Mouse (Mus musculus): ENCODE measurements at regions not wholly inside any gene's neighbourhood (a gene's known extent, or its start where the extent isn't known, plus 50 kb on each side); places are given as distances from the start of the nearest gene placed in this dataset.

DNA sequence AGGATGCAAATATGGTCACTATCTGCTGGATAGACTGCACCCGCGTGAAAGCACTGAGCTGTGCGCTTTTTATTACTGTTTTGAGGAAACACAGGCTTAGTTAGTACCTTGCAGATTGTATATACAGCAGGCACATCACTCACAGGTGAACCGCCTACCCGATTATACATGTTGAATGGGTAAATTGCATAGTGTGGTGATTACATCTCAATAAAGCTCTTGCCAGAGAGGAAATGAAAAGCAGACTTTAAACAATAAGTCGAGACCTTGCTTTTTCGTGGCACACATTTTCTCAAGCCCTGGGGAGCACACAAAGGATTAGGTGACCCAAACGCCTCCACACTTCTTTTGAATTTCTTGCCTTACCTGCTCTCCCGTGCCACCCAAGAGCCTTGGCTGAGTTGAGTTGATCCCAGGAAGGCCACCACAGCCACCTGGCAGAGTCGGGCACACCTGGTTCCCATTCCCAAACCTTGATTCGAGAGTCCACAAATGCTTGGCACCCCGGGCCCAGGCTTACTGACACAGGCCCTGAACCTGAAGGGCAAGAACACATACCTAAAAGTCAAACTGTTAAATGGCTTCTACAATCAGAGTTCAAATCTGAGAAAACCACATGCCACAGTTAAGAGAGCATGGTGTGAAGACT lies 175.4 kb upstream of the Dapk1 start:
- no peak for ATAC-seq (replicated peaks; ENCODE audit: extremely low read depth, insufficient read depth, low FRiP score)
- WGBS, result 88% methylated on average over 12 of the region's 12 CpGs

DNA sequence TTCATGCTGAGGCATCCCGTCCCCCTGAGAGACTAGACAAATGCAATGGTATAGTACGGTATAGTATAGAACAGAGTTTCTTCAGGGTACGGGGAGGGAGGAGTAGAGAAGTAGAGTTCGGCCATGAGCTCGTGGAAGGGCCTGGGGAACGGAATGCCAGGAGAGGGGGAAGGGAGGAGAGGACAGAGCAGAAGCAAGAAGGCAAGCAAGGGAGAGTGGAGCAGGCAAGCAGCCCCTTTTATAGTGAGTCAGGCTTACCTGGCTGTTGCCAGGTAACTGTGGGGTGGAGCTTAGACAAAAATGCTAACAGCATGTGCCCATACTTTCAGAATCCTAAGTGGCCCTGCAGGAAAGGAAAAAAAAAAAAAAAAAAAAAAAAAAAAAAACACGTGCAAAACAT lies 174.7 kb upstream of the Dapk1 start:
- Histone ChIP-seq H3K4me2 (ENCODE audit: low read depth, low read length) (no peak overlapping the region), H3K36me3 (ENCODE audit: control insufficient read depth, insufficient read depth) (no peaks in the 10 kb centered on the region), H3K9me3 (replicated peaks; ENCODE audit: control insufficient read depth, low read length) (no peaks in the 10 kb centered on the region), H3K9ac (ENCODE audit: low read length) (no peak overlapping the region), H3K4me3 (ENCODE audit: low read length) (no peak overlapping the region), H3K27ac (ENCODE audit: low read length) (no peak overlapping the region), H3K4me1 (ENCODE audit: control insufficient read depth, insufficient read depth, low read length) (peaks cover 3% of the 10 kb centered on the region), H3K27me3 (ENCODE audit: control insufficient read depth, insufficient read depth, low read length) (no peaks in the 10 kb centered on the region)
- no peak for ATAC-seq (replicated peaks; ENCODE audit: extremely low read depth, insufficient read depth, low FRiP score)
- 52% methylated on average over 7 of the region's 7 CpGs for WGBS

More for the DNA sequence above, 175.4 kb upstream of the Dapk1 start:
- Histone ChIP-seq H3K27ac (ENCODE audit: low read length) (no peak overlapping the region), H3K4me1 (ENCODE audit: control insufficient read depth, insufficient read depth, low read length) (peaks cover 4% of the 10 kb centered on the region), H3K4me3 (ENCODE audit: low read length) (no peak overlapping the region), H3K9me3 (replicated peaks; ENCODE audit: control insufficient read depth, low read length) (no peaks in the 10 kb centered on the region), H3K27me3 (ENCODE audit: control insufficient read depth, insufficient read depth, low read length) (no peaks in the 10 kb centered on the region), H3K9ac (ENCODE audit: low read length) (no peak overlapping the region), H3K4me2 (ENCODE audit: low read depth, low read length) (no peak overlapping the region), H3K36me3 (ENCODE audit: control insufficient read depth, insufficient read depth) (no peaks in the 10 kb centered on the region)

DNA sequence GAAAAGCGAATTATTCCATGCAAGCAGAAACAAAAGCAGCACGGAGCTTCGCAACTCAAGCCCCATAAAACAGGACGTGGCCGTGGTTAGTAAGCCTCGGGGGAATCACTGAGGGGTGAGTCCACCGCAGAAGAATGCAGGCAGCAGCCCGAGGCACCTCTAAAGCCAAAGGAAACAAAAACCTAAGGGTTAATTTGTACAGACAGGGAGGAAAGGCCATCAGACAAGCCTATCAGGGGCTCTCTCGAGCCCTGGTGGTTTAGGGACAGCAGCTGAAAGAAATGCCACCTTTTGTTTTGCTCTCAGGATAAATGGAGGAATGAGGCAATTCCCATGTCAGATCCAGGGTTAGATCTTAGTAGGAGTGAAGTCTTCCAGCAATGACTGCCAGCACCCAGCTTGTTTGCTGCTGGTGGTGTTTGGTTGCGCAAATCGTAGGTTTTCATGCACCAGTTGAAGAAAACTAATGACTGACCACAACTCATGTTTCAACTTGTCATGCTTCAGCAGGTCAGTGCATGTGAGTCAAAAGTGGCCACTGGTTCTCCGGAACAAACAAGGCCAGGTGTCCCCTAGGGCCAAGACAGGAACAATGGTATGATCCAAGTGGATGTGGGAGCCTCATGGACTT lies 173.9 kb upstream of the Dapk1 start:
- Histone ChIP-seq H3K4me1 (ENCODE audit: control insufficient read depth, insufficient read depth, low read length) (peaks cover 3% of the 10 kb centered on the region), H3K4me3 (ENCODE audit: low read length) (no peak overlapping the region), H3K4me2 (ENCODE audit: low read depth, low read length) (peak overlapping the region; percentile 30; the same call in 1 of the 2 replicates), H3K27me3 (ENCODE audit: control insufficient read depth, insufficient read depth, low read length) (no peaks in the 10 kb centered on the region), H3K9me3 (replicated peaks; ENCODE audit: control insufficient read depth, low read length) (no peaks in the 10 kb centered on the region), H3K9ac (ENCODE audit: low read length) (no peak overlapping the region), H3K27ac (ENCODE audit: low read length) (no peak overlapping the region), H3K36me3 (ENCODE audit: control insufficient read depth, insufficient read depth) (no peaks in the 10 kb centered on the region)
- ATAC-seq (replicated peaks; ENCODE audit: extremely low read depth, insufficient read depth, low FRiP score), result no peak
- WGBS, result 36% methylated on average over 12 of the region's 12 CpGs

DNA sequence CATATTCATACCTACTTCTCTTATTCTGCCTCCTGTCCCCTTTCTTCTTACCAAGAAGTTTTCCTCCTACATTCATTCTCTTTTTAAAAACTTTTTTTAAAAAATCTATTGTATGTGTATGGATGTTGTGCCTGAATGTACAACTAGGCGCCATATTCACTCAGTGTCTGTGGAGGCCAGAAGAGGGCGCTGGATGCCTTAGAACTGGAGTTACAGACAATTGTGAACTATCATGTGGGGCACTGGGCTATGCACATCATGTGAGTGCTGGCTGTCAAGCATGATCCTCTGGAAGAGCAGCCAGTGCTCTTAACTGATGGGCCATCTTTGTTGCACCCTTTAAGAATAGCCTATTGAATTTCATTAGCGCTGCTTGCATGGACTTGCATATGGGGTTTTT lies 172.6 kb upstream of the Dapk1 start:
- Histone ChIP-seq H3K9me3 (replicated peaks; ENCODE audit: control insufficient read depth, low read length) (0 out of 2 replicates have a peak, but pooled peaks cover 2% of the 10 kb centered on the region), H3K4me1 (ENCODE audit: control insufficient read depth, insufficient read depth, low read length) (peaks cover 3% of the 10 kb centered on the region), H3K9ac (ENCODE audit: low read length) (no peak overlapping the region), H3K4me3 (ENCODE audit: low read length) (no peak overlapping the region), H3K36me3 (ENCODE audit: control insufficient read depth, insufficient read depth) (no peaks in the 10 kb centered on the region), H3K27me3 (ENCODE audit: control insufficient read depth, insufficient read depth, low read length) (no peaks in the 10 kb centered on the region), H3K27ac (ENCODE audit: low read length) (no peak overlapping the region), H3K4me2 (ENCODE audit: low read depth, low read length) (no peak overlapping the region)
- 71% methylated on average over 3 of the region's 3 CpGs for WGBS
- ATAC-seq (replicated peaks; ENCODE audit: extremely low read depth, insufficient read depth, low FRiP score), result no peak

DNA sequence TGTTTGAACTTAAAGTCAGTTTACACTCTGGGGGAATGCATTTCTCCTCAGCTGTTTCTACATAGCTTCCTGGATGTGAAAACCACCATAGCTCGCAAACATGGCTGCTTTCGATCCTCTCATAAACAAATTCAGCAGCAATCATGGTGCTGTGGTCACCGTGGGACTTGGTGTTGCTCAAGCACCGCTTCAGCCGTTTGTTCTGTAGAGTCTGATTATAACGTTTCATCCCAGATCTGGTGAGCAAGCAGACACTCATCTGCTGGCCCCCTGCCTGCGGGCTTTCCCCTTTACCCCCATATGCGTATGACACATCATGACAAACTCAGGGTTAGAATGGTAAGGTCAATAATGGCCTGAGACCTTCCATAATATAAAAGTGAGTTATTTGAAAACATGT lies 170.3 kb upstream of the Dapk1 start:
- WGBS, result 82% methylated on average over 8 of the region's 8 CpGs
- no peak overlapping the region for H3K4me2 ChIP-seq (ENCODE audit: low read depth, low read length)
- no peak overlapping the region for H3K9ac ChIP-seq (ENCODE audit: low read length)
- H3K27ac ChIP-seq (ENCODE audit: low read length), result no peak overlapping the region
- no peak for ATAC-seq (replicated peaks; ENCODE audit: extremely low read depth, insufficient read depth, low FRiP score)
- H3K36me3 ChIP-seq (ENCODE audit: control insufficient read depth, insufficient read depth), result no peaks in the 10 kb centered on the region
- H3K4me1 ChIP-seq (ENCODE audit: control insufficient read depth, insufficient read depth, low read length), result peaks cover 3% of the 10 kb centered on the region
- H3K27me3 ChIP-seq (ENCODE audit: control insufficient read depth, insufficient read depth, low read length), result no peaks in the 10 kb centered on the region
- 0 out of 2 replicates have a peak, but pooled peaks cover 2% of the 10 kb centered on the region for H3K9me3 ChIP-seq (replicated peaks; ENCODE audit: control insufficient read depth, low read length)
- no peak overlapping the region for H3K4me3 ChIP-seq (ENCODE audit: low read length)

DNA sequence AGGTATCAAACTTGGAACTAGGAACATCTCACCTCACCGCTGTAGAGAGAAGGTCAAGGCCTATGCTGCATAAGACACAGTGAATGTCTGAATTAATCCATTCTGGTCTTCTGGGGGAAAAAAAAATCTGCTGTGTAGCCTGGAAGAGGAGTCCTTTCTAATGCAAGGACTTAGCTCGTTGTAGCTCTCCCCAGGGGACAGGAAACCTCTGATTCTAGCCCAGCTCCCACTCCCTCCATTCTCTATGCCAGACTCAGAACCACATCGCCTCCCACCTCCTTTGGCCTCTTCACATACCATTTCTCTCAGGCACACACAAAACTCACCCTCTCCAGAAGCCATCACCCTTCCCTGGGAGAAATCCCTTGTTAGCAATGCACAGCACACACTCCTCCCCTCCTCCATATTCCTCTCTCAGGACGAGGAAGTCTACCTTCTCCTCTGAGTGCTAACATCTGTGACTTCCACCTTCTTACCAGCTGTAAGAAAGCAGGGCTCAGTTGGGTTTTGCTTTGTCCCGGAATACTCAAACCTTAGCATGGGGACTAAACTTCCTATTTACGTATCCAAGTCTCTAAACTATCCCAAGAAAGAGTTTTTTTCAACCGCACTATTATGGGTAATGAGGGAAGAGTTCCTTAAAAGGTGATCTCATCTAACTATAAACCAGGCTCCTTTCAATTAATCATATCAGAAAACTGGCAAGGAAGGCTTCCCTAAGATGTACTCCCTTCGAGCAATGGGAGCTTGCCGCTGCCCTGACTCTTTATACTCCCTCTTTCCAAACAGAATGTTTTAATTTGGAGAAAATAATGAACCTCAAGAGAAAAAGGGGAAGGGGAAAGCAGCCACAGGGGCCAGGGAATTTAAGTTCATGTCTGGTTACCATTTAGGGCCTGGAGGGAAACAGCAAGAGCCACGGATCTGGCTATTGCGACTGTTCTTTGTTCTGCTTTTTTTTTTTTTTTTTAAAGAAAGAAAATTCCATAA lies 167.2 kb upstream of the Dapk1 start:
- ATAC-seq (replicated peaks; ENCODE audit: extremely low read depth, insufficient read depth, low FRiP score), result no peak
- Histone ChIP-seq H3K9me3 (replicated peaks; ENCODE audit: control insufficient read depth, low read length) (0 out of 2 replicates have a peak, but pooled peaks cover 2% of the 10 kb centered on the region), H3K9ac (ENCODE audit: low read length) (no peak overlapping the region), H3K27ac (ENCODE audit: low read length) (peak overlapping the region; percentile 29; the same call in 1 of the 2 replicates), H3K36me3 (ENCODE audit: control insufficient read depth, insufficient read depth) (no peaks in the 10 kb centered on the region), H3K4me1 (ENCODE audit: control insufficient read depth, insufficient read depth, low read length) (no peaks in the 10 kb centered on the region), H3K4me2 (ENCODE audit: low read depth, low read length) (no peak overlapping the region), H3K4me3 (ENCODE audit: low read length) (no peak overlapping the region), H3K27me3 (ENCODE audit: control insufficient read depth, insufficient read depth, low read length) (no peaks in the 10 kb centered on the region)
- WGBS, result 63% methylated on average over 11 of the region's 11 CpGs

DNA sequence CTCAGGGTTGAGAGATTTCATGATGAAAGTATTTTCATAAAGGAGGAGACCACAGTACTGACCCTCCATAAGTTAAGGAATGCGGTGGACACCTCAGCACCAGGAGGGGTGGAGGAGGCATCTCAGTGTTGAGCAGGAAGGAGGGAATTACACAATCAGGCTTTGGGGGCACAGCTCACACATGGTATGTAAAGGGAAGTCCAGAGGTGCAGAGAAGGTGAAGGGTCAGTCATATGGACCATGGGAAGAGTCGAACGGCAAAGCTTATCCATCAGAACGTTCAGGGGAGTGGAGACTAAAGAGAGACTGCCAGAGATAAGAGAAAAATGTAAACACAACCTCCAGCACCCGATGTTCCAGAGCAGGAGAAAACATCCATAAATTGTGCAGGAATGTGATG lies 166.4 kb upstream of the Dapk1 start:
- H3K4me2 ChIP-seq (ENCODE audit: low read depth, low read length), result no peak overlapping the region
- 18% methylated on average over 5 of the region's 5 CpGs for WGBS
- no peaks in the 10 kb centered on the region for H3K36me3 ChIP-seq (ENCODE audit: control insufficient read depth, insufficient read depth)
- no peaks in the 10 kb centered on the region for H3K27me3 ChIP-seq (ENCODE audit: control insufficient read depth, insufficient read depth, low read length)
- 0 out of 2 replicates have a peak, but pooled peaks cover 2% of the 10 kb centered on the region for H3K9me3 ChIP-seq (replicated peaks; ENCODE audit: control insufficient read depth, low read length)
- H3K9ac ChIP-seq (ENCODE audit: low read length), result no peak overlapping the region
- no peak overlapping the region for H3K4me3 ChIP-seq (ENCODE audit: low read length)
- ATAC-seq (replicated peaks; ENCODE audit: extremely low read depth, insufficient read depth, low FRiP score), result no peak
- no peak overlapping the region for H3K27ac ChIP-seq (ENCODE audit: low read length)
- H3K4me1 ChIP-seq (ENCODE audit: control insufficient read depth, insufficient read depth, low read length), result no peaks in the 10 kb centered on the region

DNA sequence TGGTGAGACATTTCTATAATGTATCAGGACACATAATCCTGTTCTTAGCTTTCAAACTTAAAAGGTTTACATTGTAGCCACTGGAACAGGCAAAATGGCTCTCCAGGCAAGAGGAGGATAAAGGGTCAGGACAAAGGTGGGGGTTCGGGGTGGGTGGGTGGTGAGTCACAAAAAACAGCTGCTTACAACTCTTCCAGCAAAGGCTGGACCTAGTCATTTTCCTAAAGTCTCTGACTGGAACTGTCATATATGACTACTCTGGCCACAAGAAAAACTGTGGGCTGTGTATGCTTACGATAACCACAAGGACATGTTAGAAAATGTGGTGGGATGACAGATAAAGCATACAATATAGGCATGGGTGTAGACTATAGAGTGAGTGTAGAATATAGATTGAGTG lies 163.6 kb upstream of the Dapk1 start:
- 83% methylated on average over 2 of the region's 2 CpGs for WGBS
- Histone ChIP-seq H3K9me3 (replicated peaks; ENCODE audit: control insufficient read depth, low read length) (no peaks in the 10 kb centered on the region), H3K4me1 (ENCODE audit: control insufficient read depth, insufficient read depth, low read length) (peaks cover 7% of the 10 kb centered on the region; the same call in 1 of the 2 replicates), H3K36me3 (ENCODE audit: control insufficient read depth, insufficient read depth) (no peaks in the 10 kb centered on the region), H3K4me3 (ENCODE audit: low read length) (no peak overlapping the region), H3K9ac (ENCODE audit: low read length) (no peak overlapping the region), H3K27ac (ENCODE audit: low read length) (no peak overlapping the region), H3K4me2 (ENCODE audit: low read depth, low read length) (no peak overlapping the region), H3K27me3 (ENCODE audit: control insufficient read depth, insufficient read depth, low read length) (no peaks in the 10 kb centered on the region)
- ATAC-seq (replicated peaks; ENCODE audit: extremely low read depth, insufficient read depth, low FRiP score), result no peak

All from heart, embryonic 16.5 days (tissue).